Mouse (Mus musculus): ENCODE results near the gene Ltv1. TPM values are rescaled to one million over a fixed set of nuclear protein-coding genes. Genes with fewer than 3 reads are reported as not detected.
"Not testable (repeated sequence)": the region's sequence is repeated elsewhere in the genome, so short reads cannot be mapped to it uniquely, and the experiment has no call there.

Ltv1 gene
- polyA plus RNA-seq, 1 experiment from 2014 or later, result 37.8 TPM

GRCm38 (mm10) chr10:13213956-13214355, 21.0 kb upstream of the Ltv1 start:
- Histone ChIP-seq H3K27me3 (no peaks in the 10 kb centered on the region), H3K4me2 (replicated peaks) (no peak overlapping the region), H3K36me3 (no peaks in the 10 kb centered on the region), H3K4me3 (no peak overlapping the region), H3K9me3 (no peaks in the 10 kb centered on the region), H3K9ac (replicated peaks) (no peak overlapping the region), H3K4me1 (peaks cover 3% of the 10 kb centered on the region; the same call in 1 of the 2 replicates), H3K27ac (replicated peaks) (no peak overlapping the region)
- ATAC-seq (replicated peaks), result no peak
- 88% methylated on average over 12 of the region's 12 CpGs for WGBS

GRCm38 (mm10) chr10:13212829-13213228, 19.9 kb upstream of the Ltv1 start:
- H3K9me3 ChIP-seq, result no peaks in the 10 kb centered on the region
- no peaks in the 10 kb centered on the region for H3K36me3 ChIP-seq
- WGBS, result 80% methylated on average over 6 of the region's 6 CpGs
- no peak overlapping the region for H3K27ac ChIP-seq (replicated peaks)
- no peaks in the 10 kb centered on the region for H3K27me3 ChIP-seq
- H3K4me1 ChIP-seq, result peaks cover 3% of the 10 kb centered on the region; the same call in 1 of the 2 replicates
- H3K9ac ChIP-seq (replicated peaks), result no peak overlapping the region
- H3K4me3 ChIP-seq, result no peak overlapping the region
- ATAC-seq (replicated peaks), result no peak
- H3K4me2 ChIP-seq (replicated peaks), result no peak overlapping the region

GRCm38 (mm10) chr10:13212326-13212725, 19.4 kb upstream of the Ltv1 start:
- no peaks in the 10 kb centered on the region for H3K36me3 ChIP-seq
- no peaks in the 10 kb centered on the region for H3K9me3 ChIP-seq
- H3K27ac ChIP-seq (replicated peaks), result no peak overlapping the region
- no peak for ATAC-seq (replicated peaks)
- H3K9ac ChIP-seq (replicated peaks), result no peak overlapping the region
- no peak overlapping the region for H3K4me2 ChIP-seq (replicated peaks)
- H3K4me1 ChIP-seq, result peaks cover 3% of the 10 kb centered on the region; the same call in 1 of the 2 replicates
- WGBS, result 48% methylated on average over 9 of the region's 9 CpGs
- no peaks in the 10 kb centered on the region for H3K27me3 ChIP-seq
- no peak overlapping the region for H3K4me3 ChIP-seq

GRCm38 (mm10) chr10:13209930-13210637, 17.1 kb upstream of the Ltv1 start:
- H3K36me3 ChIP-seq, result no peaks in the 10 kb centered on the region
- 65% methylated on average over 8 of the region's 8 CpGs for WGBS
- H3K27ac ChIP-seq (replicated peaks), result no peak overlapping the region
- no peak overlapping the region for H3K4me3 ChIP-seq
- peaks cover 3% of the 10 kb centered on the region; the same call in 1 of the 2 replicates for H3K4me1 ChIP-seq
- no peak overlapping the region for H3K9ac ChIP-seq (replicated peaks)
- no peak for ATAC-seq (replicated peaks)
- H3K4me2 ChIP-seq (replicated peaks), result no peak overlapping the region
- H3K9me3 ChIP-seq, result no peaks in the 10 kb centered on the region
- H3K27me3 ChIP-seq, result no peaks in the 10 kb centered on the region

- 46% methylated on average over 3 of the region's 3 CpGs for WGBS
- peaks cover 3% of the 10 kb centered on the region; the same call in 1 of the 2 replicates for H3K4me1 ChIP-seq
- no peaks in the 10 kb centered on the region for H3K36me3 ChIP-seq
- H3K9ac ChIP-seq (replicated peaks), result no peak overlapping the region
- no peaks in the 10 kb centered on the region for H3K27me3 ChIP-seq
- ATAC-seq (replicated peaks), result no peak
- no peak overlapping the region for H3K4me2 ChIP-seq (replicated peaks)
- H3K9me3 ChIP-seq, result no peaks in the 10 kb centered on the region
- no peak overlapping the region for H3K4me3 ChIP-seq
- no peak overlapping the region for H3K27ac ChIP-seq (replicated peaks)
Measured at GRCm38 (mm10) chr10:13209506-13209905, 16.5 kb upstream of the Ltv1 start.

- no peaks in the 10 kb centered on the region for H3K27me3 ChIP-seq
- WGBS, result 90% methylated on average over 4 of the region's 4 CpGs
- no peaks in the 10 kb centered on the region for H3K9me3 ChIP-seq
- peaks cover 3% of the 10 kb centered on the region; the same call in 1 of the 2 replicates for H3K4me1 ChIP-seq
- ATAC-seq (replicated peaks), result no peak
- no peak overlapping the region for H3K9ac ChIP-seq (replicated peaks)
- H3K4me3 ChIP-seq, result no peak overlapping the region
- H3K27ac ChIP-seq (replicated peaks), result no peak overlapping the region
- H3K4me2 ChIP-seq (replicated peaks), result no peak overlapping the region
- no peaks in the 10 kb centered on the region for H3K36me3 ChIP-seq
Measured at GRCm38 (mm10) chr10:13209061-13209460, 16.1 kb upstream of the Ltv1 start.

GRCm38 (mm10) chr10:13201741-13202293, 8.8 kb upstream of the Ltv1 start:
- no peak for ATAC-seq (replicated peaks)
- H3K9ac ChIP-seq (replicated peaks), result no peak overlapping the region
- no peaks in the 10 kb centered on the region for H3K27me3 ChIP-seq
- no peak overlapping the region for H3K4me3 ChIP-seq
- no peaks in the 10 kb centered on the region for H3K4me1 ChIP-seq
- no peak overlapping the region for H3K27ac ChIP-seq (replicated peaks)
- no peaks in the 10 kb centered on the region for H3K36me3 ChIP-seq
- no peak overlapping the region for H3K4me2 ChIP-seq (replicated peaks)
- no peaks in the 10 kb centered on the region for H3K9me3 ChIP-seq
- WGBS, result 97% methylated on average over 6 of the region's 6 CpGs

- Histone ChIP-seq H3K4me2 (replicated peaks) (no peak overlapping the region), H3K9me3 (no peaks in the 10 kb centered on the region), H3K4me1 (no peaks in the 10 kb centered on the region), H3K9ac (replicated peaks) (no peak overlapping the region), H3K36me3 (no peaks in the 10 kb centered on the region), H3K27ac (replicated peaks) (no peak overlapping the region), H3K27me3 (no peaks in the 10 kb centered on the region), H3K4me3 (no peak overlapping the region)
- 89% methylated on average over 3 of the region's 3 CpGs for WGBS
- ATAC-seq (replicated peaks), result no peak
Measured at GRCm38 (mm10) chr10:13200862-13201261, 7.9 kb upstream of the Ltv1 start.

- no peaks in the 10 kb centered on the region for H3K36me3 ChIP-seq
- no peaks in the 10 kb centered on the region for H3K27me3 ChIP-seq
- H3K4me3 ChIP-seq, result no peak overlapping the region
- no peak overlapping the region for H3K27ac ChIP-seq (replicated peaks)
- H3K4me2 ChIP-seq (replicated peaks), result no peak overlapping the region
- 98% methylated on average over 1 of the region's 1 CpGs for WGBS
- ATAC-seq (replicated peaks), result no peak
- H3K4me1 ChIP-seq, result no peaks in the 10 kb centered on the region
- no peaks in the 10 kb centered on the region for H3K9me3 ChIP-seq
- H3K9ac ChIP-seq (replicated peaks), result no peak overlapping the region
Measured at GRCm38 (mm10) chr10:13199234-13199633, 6.3 kb upstream of the Ltv1 start.

- H3K27me3 ChIP-seq, result no peaks in the 10 kb centered on the region
- no peak for ATAC-seq (replicated peaks)
- peaks cover 6% of the 10 kb centered on the region for H3K4me1 ChIP-seq
- H3K9me3 ChIP-seq, result no peaks in the 10 kb centered on the region
- 86% methylated on average over 8 of the region's 8 CpGs for WGBS
- H3K4me2 ChIP-seq (replicated peaks), result no peak overlapping the region
- no peaks in the 10 kb centered on the region for H3K36me3 ChIP-seq
- no peak overlapping the region for H3K27ac ChIP-seq (replicated peaks)
- H3K9ac ChIP-seq (replicated peaks), result no peak overlapping the region
- no peak overlapping the region for H3K4me3 ChIP-seq
Measured at GRCm38 (mm10) chr10:13196872-13197507, 4.0 kb upstream of the Ltv1 start.

- H3K4me1 ChIP-seq; H3K9me3 ChIP-seq; H3K27me3 ChIP-seq; H3K27ac ChIP-seq (replicated peaks); H3K9ac ChIP-seq (replicated peaks): not testable (repeated sequence)
- Histone ChIP-seq H3K4me2 (replicated peaks) (peak overlapping the region; percentile 52), H3K4me3 (peak overlapping the region; percentile 99), H3K36me3 (peaks cover 14% of the 10 kb centered on the region; the same call in 1 of the 2 replicates)
- 85% methylated on average over 7 of the region's 7 CpGs for WGBS
- peak; percentile 30 for ATAC-seq (replicated peaks)
Measured at GRCm38 (mm10) chr10:13193496-13193895, 528 bp upstream of the Ltv1 start.

- WGBS, result 91% methylated on average over 5 of the region's 5 CpGs
- Histone ChIP-seq H3K36me3 (peaks cover 44% of the 10 kb centered on the region), H3K4me1 (peaks cover 8% of the 10 kb centered on the region), H3K9ac (replicated peaks) (no peak overlapping the region), H3K27me3 (no peaks in the 10 kb centered on the region), H3K27ac (replicated peaks) (no peak overlapping the region), H3K9me3 (no peaks in the 10 kb centered on the region), H3K4me2 (replicated peaks) (no peak overlapping the region), H3K4me3 (no peak overlapping the region)
- ATAC-seq (replicated peaks), result no peak
Measured at GRCm38 (mm10) chr10:13189881-13190280, 3.1 kb downstream of the Ltv1 start.

Measured in forebrain, embryonic 15.5 days (tissue).